Comparison of ENCODE assay signal across 25 mouse cellular contexts in the genomic region with DNA sequence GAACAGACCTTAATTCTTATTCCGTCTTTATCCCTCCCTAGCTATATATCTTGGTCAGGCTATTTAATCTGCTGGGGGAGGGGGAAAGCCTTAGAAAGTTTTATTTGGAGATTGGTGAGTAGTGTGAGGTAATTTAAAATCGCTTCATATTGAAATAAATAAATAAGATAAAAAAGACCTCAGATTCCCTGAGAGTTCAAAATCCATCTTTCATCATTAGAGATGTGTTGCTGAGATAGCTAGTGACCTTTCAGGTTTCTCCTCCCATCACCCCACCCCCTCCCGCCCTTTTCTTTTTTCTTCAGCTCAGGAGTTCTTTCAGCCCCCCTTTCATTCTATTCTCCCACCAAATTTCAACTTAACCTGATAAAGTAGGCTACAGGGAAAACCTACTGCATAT. TPM values are rescaled to one million over a fixed set of nuclear protein-coding genes. Genes with fewer than 3 reads are reported as not detected.
"Had no signal": no experiment of that assay in that cellular context is flagged by ENCODE, and none has a peak within 500 bp of the region (broad histone marks: within the 10 kb centered on the region; RNA-seq: fewer than 3 reads in every experiment).

No protein-coding gene starts in this region.

- H3K9ac ChIP-seq: neural tube, embryonic 12.5 days; neural tube, embryonic 13.5 days; neural tube, embryonic 15.5 days; stomach, embryonic 15.5 days had no signal

- H3K27me3 ChIP-seq: neural tube, embryonic 12.5 days; neural tube, embryonic 13.5 days; neural tube, embryonic 15.5 days; stomach, embryonic 15.5 days had no signal

- H3K36me3 ChIP-seq: neural tube, embryonic 12.5 days; neural tube, embryonic 13.5 days; neural tube, embryonic 15.5 days; stomach, embryonic 15.5 days had no signal

- H3K27ac ChIP-seq: neural tube, embryonic 12.5 days; neural tube, embryonic 13.5 days; neural tube, embryonic 15.5 days; stomach, embryonic 15.5 days; stomach, postnatal 0 days had no signal

- H3K4me1 ChIP-seq: neural tube, embryonic 12.5 days; neural tube, embryonic 13.5 days; neural tube, embryonic 15.5 days; stomach, embryonic 15.5 days had no signal

- DNase-seq: retina, postnatal 1 day; right cerebral cortex, adult 18-20 months; right cerebral cortex, postnatal 14 days; right cerebral cortex, postnatal 25 days; right cerebral cortex, postnatal 4 days; spleen, adult 18-20 months; thymus, adult 18-20 months; thymus, postnatal 14 days; thymus, postnatal 25 days; thymus, postnatal 36 days; thymus, postnatal 4 days had no signal

- H3K9me3 ChIP-seq: neural tube, embryonic 12.5 days; neural tube, embryonic 13.5 days; neural tube, embryonic 15.5 days; stomach, embryonic 15.5 days had no signal

- H3K4me2 ChIP-seq: neural tube, embryonic 12.5 days; neural tube, embryonic 13.5 days; neural tube, embryonic 15.5 days; stomach, embryonic 15.5 days had no signal

- H3K4me3 ChIP-seq: neural tube, embryonic 12.5 days; neural tube, embryonic 13.5 days; neural tube, embryonic 15.5 days; stomach, embryonic 15.5 days had no signal

RNA-seq across cellular contexts. Expression of a gene that starts 20.1 kb away (rescaled TPM):
- total RNA-seq: neutrophil, adult 5-6 weeks had no signal
- polyA plus RNA-seq: neural tube, embryonic 11.5 days; neural tube, embryonic 12.5 days; neural tube, embryonic 13.5 days; neural tube, embryonic 14.5 days; neural tube, embryonic 15.5 days; small intestine, adult 2 months; spleen, adult 2 months; stomach, embryonic 14.5 days; stomach, embryonic 15.5 days; stomach, embryonic 16.5 days; stomach, postnatal 0 days; thymus, postnatal 0 days; urinary bladder, adult 2 months had no signal
